Mouse (Mus musculus): ENCODE data around the gene Olfr149. TPM values are rescaled to one million over a fixed set of nuclear protein-coding genes. Genes with fewer than 3 reads are reported as not detected.

The Olfr149 gene
- polyA plus RNA-seq, 1 experiment from 2014 or later, result not detected

GRCm38 (mm10) chr9:39654756-39655396 lies 52.0 kb downstream of the Olfr149 start:
- no peaks in the 10 kb centered on the region for H3K9me3 ChIP-seq
- no peak overlapping the region for H3K4me2 ChIP-seq (replicated peaks)
- H3K9ac ChIP-seq, result no peak overlapping the region
- H3K27ac ChIP-seq, result no peak overlapping the region
- 66% methylated on average over 6 of the region's 6 CpGs for WGBS
- no peak for ATAC-seq
- no peak overlapping the region for H3K4me3 ChIP-seq (replicated peaks)
- no peaks in the 10 kb centered on the region for H3K4me1 ChIP-seq (replicated peaks)
- H3K36me3 ChIP-seq, result no peaks in the 10 kb centered on the region
- no peaks in the 10 kb centered on the region for H3K27me3 ChIP-seq (replicated peaks)

Other genes starting within 250 kb of the Olfr149 start
- gene Olfr955, start 235.2 kb downstream of the Olfr149 start, polyA plus RNA-seq (2015; fragmentation: Nextera tagmentation; extraction: Ambion mirVana), result not detected in 2 replicates
- gene Olfr44, start 213.1 kb downstream of the Olfr149 start, polyA plus RNA-seq (2015; fragmentation: Nextera tagmentation; extraction: Ambion mirVana), result not detected in 2 replicates
- gene Olfr957, start 191.3 kb downstream of the Olfr149 start, polyA plus RNA-seq (2015; fragmentation: Nextera tagmentation; extraction: Ambion mirVana), result not detected in 2 replicates
- not detected in 2 replicates for gene Olfr958, start 153.1 kb downstream of the Olfr149 start, polyA plus RNA-seq (2015; fragmentation: Nextera tagmentation; extraction: Ambion mirVana)
- not detected in 2 replicates for gene Olfr959, start 131.5 kb downstream of the Olfr149 start, polyA plus RNA-seq (2015; fragmentation: Nextera tagmentation; extraction: Ambion mirVana)
- 18.3 and 20.1 TPM in 2 replicates for gene AW551984, start 102.7 kb downstream of the Olfr149 start, polyA plus RNA-seq (2015; fragmentation: Nextera tagmentation; extraction: Ambion mirVana)
- gene Olfr148, start 96.5 kb downstream of the Olfr149 start, polyA plus RNA-seq (2015; fragmentation: Nextera tagmentation; extraction: Ambion mirVana), result not detected in 2 replicates
- not detected in 2 replicates for gene Olfr960, start 85.7 kb downstream of the Olfr149 start, polyA plus RNA-seq (2015; fragmentation: Nextera tagmentation; extraction: Ambion mirVana)
- not detected in 2 replicates for gene Olfr961, start 62.0 kb downstream of the Olfr149 start, polyA plus RNA-seq (2015; fragmentation: Nextera tagmentation; extraction: Ambion mirVana)
- gene Olfr963, start 39.9 kb downstream of the Olfr149 start, polyA plus RNA-seq (2015; fragmentation: Nextera tagmentation; extraction: Ambion mirVana), result not detected in 2 replicates
- gene Olfr965, start 4.2 kb upstream of the Olfr149 start, polyA plus RNA-seq (2015; fragmentation: Nextera tagmentation; extraction: Ambion mirVana), result not detected in 2 replicates
- not detected in 2 replicates for gene Olfr150, start 23.9 kb upstream of the Olfr149 start, polyA plus RNA-seq (2015; fragmentation: Nextera tagmentation; extraction: Ambion mirVana)
- gene Olfr967, start 39.1 kb upstream of the Olfr149 start, polyA plus RNA-seq (2015; fragmentation: Nextera tagmentation; extraction: Ambion mirVana), result not detected in 2 replicates
- not detected in 2 replicates for gene Olfr968, start 76.1 kb upstream of the Olfr149 start, polyA plus RNA-seq (2015; fragmentation: Nextera tagmentation; extraction: Ambion mirVana)
- gene Olfr969, start 83.8 kb upstream of the Olfr149 start, polyA plus RNA-seq (2015; fragmentation: Nextera tagmentation; extraction: Ambion mirVana), result not detected in 2 replicates
- not detected in 2 replicates for gene Olfr970, start 101.7 kb upstream of the Olfr149 start, polyA plus RNA-seq (2015; fragmentation: Nextera tagmentation; extraction: Ambion mirVana)
- not detected in 2 replicates for gene Olfr971, start 129.8 kb upstream of the Olfr149 start, polyA plus RNA-seq (2015; fragmentation: Nextera tagmentation; extraction: Ambion mirVana)
- gene Olfr972, start 159.3 kb upstream of the Olfr149 start, polyA plus RNA-seq (2015; fragmentation: Nextera tagmentation; extraction: Ambion mirVana), result not detected in 2 replicates
- gene Olfr229, start 200.2 kb upstream of the Olfr149 start, polyA plus RNA-seq (2015; fragmentation: Nextera tagmentation; extraction: Ambion mirVana), result not detected in 2 replicates
- not detected in 2 replicates for gene Olfr974, start 230.4 kb upstream of the Olfr149 start, polyA plus RNA-seq (2015; fragmentation: Nextera tagmentation; extraction: Ambion mirVana)
- gene Olfr975, start 244.9 kb upstream of the Olfr149 start, polyA plus RNA-seq (2015; fragmentation: Nextera tagmentation; extraction: Ambion mirVana), result not detected in 2 replicates

All from intestine, embryonic 15.5 days (tissue).